Mouse (Mus musculus) B cell, adult 67 days (primary cell): ENCODE measurements around the gene Gm6169. TPM values are rescaled to one million over a fixed set of nuclear protein-coding genes. Genes with fewer than 3 reads are reported as not detected.

ENCODE experiments used
- total RNA-seq, 2 experiments: library from RNA; stranded (reverse); gene quantifications; 4 replicates each; pipeline ENCODE4 v1.2.4; 2023

Gm6169 gene
- 10 to 100 TPM in 1 of 2 experiments, not detected in 1; 35.1 TPM for total RNA-seq

DNA sequence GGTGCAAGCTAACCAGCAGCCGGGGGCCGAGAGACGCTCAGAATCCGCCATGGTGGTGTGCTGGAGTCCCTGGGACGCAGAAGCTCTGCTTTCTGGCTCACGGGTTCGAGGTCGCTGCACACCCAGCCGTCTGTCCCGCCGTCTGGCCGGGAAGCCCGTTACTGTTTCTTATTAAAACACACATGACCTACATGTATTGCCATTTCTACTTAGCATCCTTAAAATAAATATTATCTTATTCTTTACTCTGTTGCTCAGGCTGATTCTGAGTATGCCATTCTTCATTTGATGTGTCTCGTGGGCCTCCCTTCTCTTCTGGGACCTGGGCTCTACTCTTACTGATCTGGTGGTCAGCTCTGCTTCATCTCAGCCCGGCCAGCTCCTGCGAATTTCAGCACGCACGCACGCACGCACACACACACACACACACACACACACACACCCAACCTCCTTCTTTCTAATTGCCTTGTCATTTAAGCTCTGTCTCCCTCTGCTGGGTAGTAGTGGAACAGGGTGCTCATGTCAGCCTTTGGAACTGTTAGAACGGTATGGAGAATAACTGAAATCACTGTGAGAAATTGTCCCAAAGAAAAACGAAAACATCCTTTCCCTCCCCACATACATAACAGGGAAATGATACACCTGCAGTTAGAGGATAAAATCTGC lies at the start of gene Gm6169:
TSS of gene Gm6169 (minus strand) at position 51 of the 666 bp plus-strand sequence.

DNA sequence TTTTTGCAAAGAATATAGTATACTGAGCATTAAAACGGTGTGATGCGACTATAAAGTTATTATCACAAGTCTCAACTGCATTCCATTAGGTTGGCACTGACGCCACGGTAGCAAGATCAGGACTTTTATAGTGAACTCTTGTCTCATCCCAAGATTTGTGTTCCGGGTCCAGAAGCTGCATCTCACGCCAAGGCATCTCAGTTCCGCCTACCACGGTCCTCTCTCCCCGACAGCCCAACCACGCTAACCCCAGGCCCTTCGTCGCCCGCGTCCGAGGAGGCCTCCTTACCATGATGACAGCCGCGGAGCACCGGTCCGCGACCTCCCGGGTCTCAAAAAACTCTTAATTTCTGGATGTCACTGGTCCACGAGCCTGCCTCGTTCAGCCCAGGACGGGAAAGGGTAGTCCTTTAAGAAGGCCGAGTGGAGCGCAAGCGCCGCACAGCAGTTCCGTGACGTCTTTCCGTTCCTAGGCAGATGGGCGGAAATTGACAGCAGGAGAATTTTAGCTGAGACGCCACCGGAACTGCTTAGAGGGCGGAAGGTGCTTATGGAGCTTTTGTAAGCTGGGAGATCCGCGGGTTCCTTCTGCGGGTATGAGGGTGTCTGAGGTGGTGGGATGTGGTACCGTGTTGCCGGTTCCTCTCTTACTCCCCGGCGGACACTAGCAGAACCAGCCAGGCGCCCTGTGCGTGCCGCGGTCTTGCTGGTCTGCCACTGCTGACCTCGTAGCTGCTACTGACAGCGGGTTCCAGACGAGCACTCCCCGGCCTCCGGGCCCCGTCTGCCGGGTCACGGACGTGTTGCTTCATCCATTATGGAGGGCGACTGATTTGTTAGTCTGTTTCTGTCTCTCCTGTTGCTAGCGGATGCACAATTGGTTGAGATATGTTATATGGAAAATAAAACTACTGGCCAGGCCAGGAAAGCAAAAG lies 38.7 kb upstream of the Gm6169 start, which contains the start of the genes Gfm2 and Nsa2:
TSS of gene Gfm2 (plus strand) at position 472 of the 935 bp plus-strand sequence.
TSS of gene Nsa2 (minus strand) at position 472 of the 935 bp plus-strand sequence.

DNA sequence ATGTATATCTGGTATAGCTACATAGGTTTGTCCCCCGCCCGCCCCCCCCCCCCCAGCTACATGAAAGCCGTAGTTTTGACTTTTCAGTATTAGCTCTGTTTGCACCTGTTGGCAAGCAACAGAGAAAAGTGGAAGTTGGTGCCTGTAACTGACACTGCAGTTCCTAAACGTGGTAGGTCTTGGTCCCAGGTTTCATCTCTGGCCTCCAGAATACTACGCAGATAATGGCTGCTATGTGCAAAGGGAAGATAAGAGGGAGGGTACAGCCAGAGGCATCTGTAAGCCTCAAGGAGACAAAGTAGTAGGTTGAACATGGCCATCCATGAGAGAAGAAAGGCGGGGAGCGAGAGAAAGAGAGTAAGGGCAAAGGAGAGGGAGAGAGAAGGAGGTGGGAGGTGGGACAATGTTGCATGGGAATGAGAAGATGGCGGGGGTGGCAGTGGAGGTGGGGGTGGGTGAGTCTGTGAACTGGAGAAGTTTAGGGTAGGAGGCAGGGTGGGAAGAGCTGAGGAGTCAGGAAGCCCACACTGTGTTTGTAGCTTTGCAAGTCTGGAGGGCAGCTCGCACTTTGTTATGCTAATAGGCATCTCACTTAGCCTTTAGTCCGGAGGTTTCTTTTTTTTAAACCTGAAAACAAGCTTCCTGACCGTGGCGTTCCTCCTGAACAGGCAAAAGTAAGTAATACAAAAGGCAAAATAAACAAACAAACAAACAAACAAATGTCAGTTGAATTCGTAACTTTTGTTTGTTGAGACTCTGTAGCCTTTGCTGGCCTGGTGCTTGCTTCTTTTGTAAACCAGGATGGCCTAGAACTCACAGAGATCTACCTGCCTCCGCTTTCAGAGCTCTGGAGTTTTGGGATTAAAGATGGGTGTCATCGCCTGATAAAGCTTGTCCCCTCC lies 32.1 kb downstream of the Gm6169 start, which contains the start of gene Fam169a:
TSS of gene Fam169a (plus strand) at position 638 of the 902 bp plus-strand sequence.

Other genes starting within 250 kb of the Gm6169 start
- gene Gcnt4, start 174.5 kb downstream of the Gm6169 start, total RNA-seq = not detected
- gene 1700029F12Rik, start 64.9 kb downstream of the Gm6169 start, total RNA-seq = not detected
- not detected for gene Fam169a, start 32.0 kb downstream of the Gm6169 start, total RNA-seq
- 10 to 100 TPM; 35.6 to 42.8 TPM for gene Gfm2, start 38.7 kb upstream of the Gm6169 start, total RNA-seq
- gene Nsa2, start 38.7 kb upstream of the Gm6169 start, total RNA-seq = 100 to 1,000 TPM; 114 to 119 TPM
- 10 to 100 TPM; 60.9 to 64.7 TPM for gene Hexb, start 99.1 kb upstream of the Gm6169 start, total RNA-seq
- 1 to 10 TPM; 2.6 to 3.6 TPM for gene Enc1, start 141.9 kb upstream of the Gm6169 start, total RNA-seq